Mouse (Mus musculus) heart, embryonic 16.5 days (tissue): ENCODE data around the gene Tenm2. TPM values are rescaled to one million over a fixed set of nuclear protein-coding genes. Genes with fewer than 3 reads are reported as not detected.

Source experiments
- ATAC-seq: fragments of 200-750 bp; cut with Nextera tagmentation; replicated peaks from 2 replicates; pipeline ENCODE4 v1.8.0; 2017; ENCODE audit warnings: moderate number of reproducible peaks; ENCODE audit not compliant: insufficient read depth, low FRiP score; ENCODE audit errors: extremely low read depth
- H3K27ac ChIP-seq: fragments of 300-500 bp; sonication (generic); 2 replicates; pipeline ENCODE4 v1.5.1; 2014; ENCODE audit warnings: mild to moderate bottlenecking, low read length, control low read depth, moderate library complexity
- H3K27me3 ChIP-seq: fragments of 300-500 bp; sonication (generic); 2 replicates; pipeline ENCODE4 v1.6.1; 2014; ENCODE audit warnings: low read length, mixed read lengths; ENCODE audit not compliant: control insufficient read depth, insufficient read depth
- H3K36me3 ChIP-seq: fragments of 300-500 bp; sonication (generic); 2 replicates; pipeline ENCODE4 v1.6.1; 2014; ENCODE audit not compliant: control insufficient read depth, insufficient read depth
- H3K4me1 ChIP-seq: fragments of 300-500 bp; sonication (generic); 2 replicates; pipeline ENCODE4 v1.6.1; 2014; ENCODE audit warnings: low read length, mixed read lengths; ENCODE audit not compliant: control insufficient read depth, insufficient read depth
- H3K4me2 ChIP-seq: fragments of 300-500 bp; sonication (generic); 2 replicates; pipeline ENCODE4 v1.6.1; 2014; ENCODE audit warnings: low read depth, mild to moderate bottlenecking, control low read depth, low read length
- H3K4me3 ChIP-seq: fragments of 300-500 bp; sonication (generic); 2 replicates; pipeline ENCODE4 v1.5.1; 2014; ENCODE audit warnings: mild to moderate bottlenecking, control low read depth, low read length
- H3K9ac ChIP-seq: fragments of 300-500 bp; sonication (generic); 2 replicates; pipeline ENCODE4 v1.6.1; 2014; ENCODE audit warnings: low read length, control low read depth
- H3K9me3 ChIP-seq: fragments of 300-500 bp; sonication (generic); replicated peaks from 2 replicates; pipeline ENCODE4 v1.6.1; 2016; ENCODE audit warnings: low read length; ENCODE audit not compliant: control insufficient read depth
- WGBS: fragments of 180-500 bp; shearing (Covaris S2); extraction: QIAGEN DNeasy Blood & Tissue Kit; methylation state at CpG from one replicate; pipeline ENCODE4 v1.1.7; 2014; 5-methylcytosine and 5-hydroxymethylcytosine counted together
- polyA plus RNA-seq: library from polyadenylated mRNA; unstranded; fragments of >200 nt; fragmentation: Nextera tagmentation; extraction: Ambion mirVana; gene quantifications from 2 replicates; pipeline ENCODE4 v1.2.1, GENCODE M21; 2015

Tenm2 gene
- polyA plus RNA-seq, 1 experiment from 2014 or later = 0.71 TPM

DNA sequence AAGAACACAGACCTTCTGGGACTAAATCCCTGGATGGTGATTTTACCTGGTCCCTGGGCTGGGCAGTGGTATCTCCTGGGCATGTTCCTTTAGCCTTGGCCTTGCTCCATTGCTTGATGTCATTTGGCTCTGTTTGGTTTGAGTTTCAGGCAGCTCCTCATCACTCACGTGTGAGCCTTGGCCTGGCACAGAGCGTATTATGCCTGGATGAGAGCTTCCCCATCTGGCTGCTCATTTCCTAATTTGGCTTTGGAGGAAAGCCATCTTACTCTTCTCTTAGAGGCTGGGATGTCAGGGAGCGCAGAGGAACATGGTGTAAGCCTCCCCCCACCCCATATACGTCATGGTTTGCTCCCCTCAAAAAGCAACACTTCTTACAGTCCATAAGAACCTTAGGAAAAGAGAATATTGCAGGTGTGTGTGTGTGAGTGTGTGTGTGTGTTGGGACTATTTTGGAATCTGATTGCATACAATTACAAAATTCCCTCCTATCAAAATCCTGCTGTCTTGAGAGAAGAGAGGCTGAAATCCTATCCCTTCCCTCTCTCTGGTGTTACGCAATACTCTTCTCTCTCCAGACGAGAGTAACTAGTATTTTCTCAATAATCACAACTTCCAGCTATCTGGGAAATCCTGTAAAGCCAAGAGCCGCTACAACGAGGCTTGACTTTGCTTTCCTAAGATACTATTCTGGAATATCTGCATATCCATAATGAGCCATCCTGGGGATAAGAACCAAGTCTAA lies 1162.5 kb downstream of the Tenm2 start:
- no peak overlapping the region for H3K9ac ChIP-seq
- no peak for ATAC-seq
- no peak overlapping the region for H3K4me2 ChIP-seq
- no peak overlapping the region for H3K27ac ChIP-seq
- no peaks in the 10 kb centered on the region for H3K9me3 ChIP-seq
- WGBS = 67% methylated on average over 8 of the region's 8 CpGs
- H3K4me3 ChIP-seq = no peak overlapping the region
- no peaks in the 10 kb centered on the region for H3K27me3 ChIP-seq
- no peaks in the 10 kb centered on the region for H3K36me3 ChIP-seq
- no peaks in the 10 kb centered on the region; the same call in 1 of the 2 replicates for H3K4me1 ChIP-seq

GRCm38 (mm10) chr11:36072646-36073045 lies 1163.1 kb downstream of the Tenm2 start:
- Histone ChIP-seq H3K4me3 (no peak overlapping the region), H3K27ac (no peak overlapping the region), H3K9ac (no peak overlapping the region), H3K27me3 (no peaks in the 10 kb centered on the region), H3K4me1 (no peaks in the 10 kb centered on the region; the same call in 1 of the 2 replicates), H3K36me3 (no peaks in the 10 kb centered on the region), H3K4me2 (no peak overlapping the region), H3K9me3 (no peaks in the 10 kb centered on the region)
- 70% methylated on average over 5 of the region's 5 CpGs for WGBS
- no peak for ATAC-seq

DNA sequence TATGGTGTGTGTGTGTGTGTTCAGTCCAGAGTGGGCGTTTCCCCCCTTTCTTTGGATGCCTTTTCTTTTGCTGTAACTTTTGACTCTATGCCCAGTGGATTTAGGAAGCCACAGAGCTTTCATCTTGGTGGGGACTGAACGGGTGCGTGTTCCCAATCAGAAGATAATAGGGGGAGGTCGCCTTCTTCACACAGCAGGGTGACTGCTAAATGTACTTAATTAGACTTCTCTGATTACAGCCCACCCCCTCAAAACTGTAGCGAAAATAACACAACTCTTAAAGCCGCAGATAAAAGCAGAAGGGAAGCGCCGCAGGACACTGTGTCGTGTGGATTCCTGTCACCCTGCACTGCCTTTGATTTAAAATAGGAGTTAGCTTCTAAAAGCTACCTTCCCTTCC lies 1163.7 kb downstream of the Tenm2 start:
- H3K9ac ChIP-seq = no peak overlapping the region
- no peaks in the 10 kb centered on the region for H3K27me3 ChIP-seq
- 41% methylated on average over 9 of the region's 9 CpGs for WGBS
- H3K4me1 ChIP-seq = no peaks in the 10 kb centered on the region; the same call in 1 of the 2 replicates
- H3K36me3 ChIP-seq = no peaks in the 10 kb centered on the region
- no peak for ATAC-seq
- no peak overlapping the region for H3K4me3 ChIP-seq
- no peak overlapping the region for H3K4me2 ChIP-seq
- H3K9me3 ChIP-seq = no peaks in the 10 kb centered on the region
- no peak overlapping the region for H3K27ac ChIP-seq

- no peaks in the 10 kb centered on the region for H3K9me3 ChIP-seq
- peaks cover 9% of the 10 kb centered on the region; the same call in 1 of the 2 replicates for H3K27me3 ChIP-seq
- H3K4me3 ChIP-seq = no peak overlapping the region
- H3K4me2 ChIP-seq = no peak overlapping the region
- H3K9ac ChIP-seq = no peak overlapping the region
- no CpG with 5 or more reads among the region's 1 CpGs for WGBS
- H3K27ac ChIP-seq = no peak overlapping the region
- no peak for ATAC-seq
- H3K36me3 ChIP-seq = no peaks in the 10 kb centered on the region
- H3K4me1 ChIP-seq = peaks cover 4% of the 10 kb centered on the region
These were observed 1176.4 kb downstream of the Tenm2 start for GRCm38 (mm10) chr11:36059325-36059843.

DNA sequence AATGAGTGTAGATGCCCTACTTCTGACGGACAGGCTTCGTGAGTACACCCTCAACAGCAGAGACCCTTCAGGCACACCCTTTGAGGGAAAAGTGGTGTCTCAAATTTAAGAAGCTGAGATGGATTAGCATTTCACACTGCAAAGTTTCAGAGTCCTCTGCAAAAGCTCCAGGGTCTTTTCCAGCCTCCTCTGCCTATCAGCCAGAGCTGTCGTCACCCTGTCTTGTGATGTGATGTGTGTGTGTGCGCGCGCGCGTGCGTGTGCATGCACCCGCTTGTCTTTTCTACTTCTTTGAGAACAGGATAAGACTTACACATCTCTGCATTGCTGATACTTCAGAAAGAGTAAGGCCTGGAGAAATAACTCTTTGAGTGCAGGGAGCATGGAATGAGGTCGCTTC lies 1179.2 kb downstream of the Tenm2 start:
- peak overlapping the region; percentile 39 for H3K4me2 ChIP-seq
- H3K27ac ChIP-seq = no peak overlapping the region
- no peak overlapping the region for H3K4me3 ChIP-seq
- H3K4me1 ChIP-seq = peaks cover 4% of the 10 kb centered on the region
- no peak overlapping the region for H3K9ac ChIP-seq
- H3K36me3 ChIP-seq = no peaks in the 10 kb centered on the region
- ATAC-seq = peak; percentile 83; the same call in 1 of the 2 replicates
- H3K9me3 ChIP-seq = no peaks in the 10 kb centered on the region
- WGBS = 21% methylated on average over 11 of the region's 11 CpGs
- peaks cover 11% of the 10 kb centered on the region for H3K27me3 ChIP-seq

GRCm38 (mm10) chr11:36054323-36054722 lies 1181.4 kb downstream of the Tenm2 start:
- H3K9ac ChIP-seq = no peak overlapping the region
- no peaks in the 10 kb centered on the region for H3K36me3 ChIP-seq
- WGBS = 87% methylated on average over 7 of the region's 7 CpGs
- peaks cover 4% of the 10 kb centered on the region for H3K4me1 ChIP-seq
- no peak overlapping the region for H3K4me3 ChIP-seq
- no peaks in the 10 kb centered on the region for H3K9me3 ChIP-seq
- H3K4me2 ChIP-seq = no peak overlapping the region
- H3K27ac ChIP-seq = no peak overlapping the region
- H3K27me3 ChIP-seq = peaks cover 14% of the 10 kb centered on the region
- no peak for ATAC-seq

GRCm38 (mm10) chr11:36053457-36053856 lies 1182.3 kb downstream of the Tenm2 start:
- Histone ChIP-seq H3K4me2 (no peak overlapping the region), H3K27ac (no peak overlapping the region), H3K9ac (no peak overlapping the region), H3K9me3 (no peaks in the 10 kb centered on the region), H3K36me3 (no peaks in the 10 kb centered on the region), H3K4me1 (peaks cover 4% of the 10 kb centered on the region), H3K4me3 (no peak overlapping the region), H3K27me3 (peaks cover 18% of the 10 kb centered on the region)
- no peak for ATAC-seq
- WGBS = 70% methylated on average over 4 of the region's 4 CpGs

GRCm38 (mm10) chr11:36052598-36052997 lies 1183.2 kb downstream of the Tenm2 start:
- ATAC-seq = no peak
- Histone ChIP-seq H3K9me3 (no peaks in the 10 kb centered on the region), H3K36me3 (no peaks in the 10 kb centered on the region), H3K27me3 (peaks cover 14% of the 10 kb centered on the region), H3K4me1 (peaks cover 4% of the 10 kb centered on the region), H3K9ac (no peak overlapping the region), H3K27ac (no peak overlapping the region), H3K4me2 (no peak overlapping the region), H3K4me3 (no peak overlapping the region)
- 54% methylated on average over 2 of the region's 2 CpGs for WGBS

DNA sequence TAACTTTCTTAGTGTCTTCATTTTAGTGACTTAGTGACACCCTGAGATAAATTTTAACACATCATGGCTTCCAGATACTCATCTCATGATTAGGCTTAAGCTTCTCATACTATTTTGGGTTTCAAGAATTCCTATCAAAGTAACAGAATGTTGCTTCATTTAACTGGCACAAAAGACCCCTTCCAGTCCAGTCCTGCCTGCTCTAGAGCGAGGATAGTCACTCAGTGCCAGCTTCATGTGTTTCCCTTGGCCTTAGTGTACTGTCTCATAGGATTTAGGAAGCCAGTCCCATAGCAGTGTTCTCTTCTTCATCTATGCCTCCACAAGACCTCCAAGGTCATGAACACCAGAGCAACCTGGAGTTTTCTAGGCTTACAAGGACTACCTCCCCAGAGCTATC lies 1183.7 kb downstream of the Tenm2 start:
- no peaks in the 10 kb centered on the region for H3K36me3 ChIP-seq
- no peak for ATAC-seq
- 91% methylated on average over 1 of the region's 1 CpGs for whole genome bisulfite sequencing
- peaks cover 4% of the 10 kb centered on the region for H3K4me1 ChIP-seq
- no peak overlapping the region for H3K4me2 ChIP-seq
- H3K9me3 ChIP-seq = no peaks in the 10 kb centered on the region
- no peak overlapping the region for H3K4me3 ChIP-seq
- H3K9ac ChIP-seq = no peak overlapping the region
- H3K27me3 ChIP-seq = peaks cover 14% of the 10 kb centered on the region
- no peak overlapping the region for H3K27ac ChIP-seq
